Mouse (Mus musculus): ENCODE results near the gene Vwa3b.

DNA sequence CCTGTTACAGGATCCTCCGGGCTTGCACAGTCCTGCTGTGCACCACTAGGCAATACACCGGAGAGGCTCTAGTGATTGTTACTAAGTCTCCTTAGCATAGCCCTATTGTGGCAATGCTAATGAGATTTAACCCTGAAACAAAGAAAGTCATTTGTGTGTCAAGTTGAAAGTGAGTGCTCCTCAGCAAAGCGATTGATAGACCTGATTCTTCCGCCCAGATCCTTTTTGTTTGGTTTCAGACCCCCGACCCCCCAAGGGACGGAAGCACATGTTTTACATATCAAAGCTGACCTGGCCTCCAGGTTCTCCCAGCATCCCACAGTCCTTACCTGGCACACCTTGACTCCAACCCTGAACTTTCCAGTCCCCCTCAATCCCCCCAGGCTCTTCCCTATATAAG, 40.5 kb upstream of the Vwa3b start:
- no peak for TF ChIP-seq CTCF (IDR thresholded peaks at IDR 0.05; ENCODE audit: low read depth)
- no peak for TF ChIP-seq EP300 (optimal IDR thresholded peaks at IDR 0.05)
